Mouse (Mus musculus) cerebellum, adult 8-10 months (tissue): ENCODE results near the gene Jade2.
"Not testable (repeated sequence)": the region's sequence is repeated elsewhere in the genome, so short reads cannot be mapped to it uniquely, and the experiment has no call there.

Experiments used
- DNase-seq: peaks from one replicate; pipeline ENCODE4 v3.0.0; 2022

Jade2 gene

GRCm38 (mm10) chr11:51832992-51833391, 24.5 kb downstream of the Jade2 start:
- DNase-seq: no peak

- DNase-seq: peak; percentile 90
Observed at GRCm38 (mm10) chr11:51831962-51832909, 25.2 kb downstream of the Jade2 start.

GRCm38 (mm10) chr11:51824867-51825424, 32.5 kb downstream of the Jade2 start:
- DNase-seq: no peak

DNA sequence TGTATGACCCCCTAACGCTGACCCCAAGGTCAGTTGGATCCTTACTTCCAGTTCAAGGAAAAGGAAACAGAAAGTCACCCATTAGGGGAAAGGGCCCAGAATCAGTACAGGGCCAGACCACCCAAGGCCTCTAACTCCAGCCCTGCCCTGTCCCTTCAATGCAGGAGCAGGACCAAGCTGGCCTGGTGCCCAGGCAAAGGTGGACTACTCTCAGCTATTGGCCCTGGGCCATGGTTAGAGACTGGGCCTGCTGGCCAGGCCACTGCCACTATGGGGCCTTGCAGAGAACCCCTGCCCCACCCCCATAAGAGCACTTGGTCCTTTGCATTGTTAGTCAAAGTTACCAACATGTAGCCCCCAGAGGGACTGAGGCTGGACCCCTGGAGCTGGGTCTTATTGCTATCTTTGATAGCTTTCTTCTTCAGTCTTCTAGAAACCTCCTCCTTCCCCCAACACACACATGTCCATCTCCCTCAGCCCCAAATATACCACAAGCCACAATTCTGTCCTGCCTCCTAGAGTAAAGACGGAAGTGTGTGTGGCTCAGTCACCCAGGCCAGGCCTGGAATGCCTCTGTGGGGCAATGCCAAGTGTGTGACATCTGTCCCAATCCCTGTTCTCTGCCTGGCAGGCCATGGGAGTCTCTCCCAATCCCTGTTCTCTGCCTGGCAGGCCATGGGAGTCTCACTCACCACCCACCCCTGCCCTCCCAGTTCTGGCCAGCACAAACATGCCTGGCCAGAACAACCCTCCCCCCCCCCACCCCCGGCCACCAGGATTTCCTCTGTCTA, 33.3 kb downstream of the Jade2 start:
- DNase-seq: peak; percentile 71

DNA sequence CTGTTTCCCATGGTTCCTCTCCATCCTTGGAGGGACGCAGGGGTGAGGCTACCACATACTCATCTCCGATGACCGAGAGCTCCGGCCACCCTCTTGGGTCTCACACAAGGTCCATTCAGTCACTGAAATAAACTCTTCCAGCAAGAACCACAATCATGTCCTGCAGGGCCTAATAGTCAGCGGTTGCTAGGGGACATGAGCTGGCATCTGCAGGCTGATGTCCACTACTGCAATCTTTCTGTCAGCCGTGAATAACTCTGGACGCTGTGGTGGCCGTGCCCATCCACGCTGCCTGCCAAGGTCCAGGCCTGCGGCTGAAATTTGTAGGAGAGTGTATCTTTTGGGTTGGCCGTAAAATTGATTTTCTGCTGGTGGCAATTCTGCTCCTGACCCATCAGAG, 34.2 kb downstream of the Jade2 start:
- no peak for DNase-seq

- DNase-seq: no peak
Observed at GRCm38 (mm10) chr11:51822736-51823135, 34.7 kb downstream of the Jade2 start.

DNA sequence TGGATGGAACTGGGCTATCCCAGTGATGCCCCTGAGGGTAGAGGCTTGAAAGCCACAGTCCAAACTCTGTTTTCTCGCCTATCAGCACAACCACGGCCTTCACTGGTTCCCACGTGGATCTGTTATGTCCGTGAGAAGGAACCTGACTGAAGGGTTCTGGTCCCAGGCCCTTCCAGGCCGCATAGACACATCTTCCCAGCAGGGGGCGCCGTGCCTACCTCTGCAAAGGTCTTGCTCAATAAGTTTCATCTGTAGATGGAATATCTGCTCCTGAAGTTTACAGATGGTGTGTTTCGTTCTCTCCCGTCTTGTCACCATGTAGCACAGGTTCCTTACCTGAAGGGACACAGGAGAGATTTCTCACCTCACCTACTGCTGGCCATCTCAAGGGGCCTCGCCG, 36.6 kb downstream of the Jade2 start:
- peak; percentile 80 for DNase-seq

DNA sequence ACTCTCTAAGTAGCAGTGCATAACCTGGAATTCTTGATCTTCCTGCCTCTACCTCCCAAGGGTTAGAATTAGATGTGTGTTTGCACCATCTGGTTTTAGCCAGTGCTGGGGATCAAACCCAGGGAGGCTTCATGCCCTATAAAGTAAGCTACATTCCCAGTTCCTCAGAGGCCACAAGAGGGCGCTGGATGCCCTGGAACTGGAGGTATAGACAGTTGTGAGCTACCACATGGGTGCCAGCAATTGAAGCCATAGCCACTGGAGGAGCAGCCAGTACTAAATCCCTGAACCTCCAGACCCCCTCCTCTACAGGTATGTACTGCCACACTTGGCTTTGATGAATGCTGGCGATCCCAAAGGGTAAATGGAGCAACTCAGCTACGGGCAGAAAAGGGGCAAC, 37.5 kb downstream of the Jade2 start:
- DNase-seq: peak; percentile 61

GRCm38 (mm10) chr11:51818837-51819236, 38.6 kb downstream of the Jade2 start:
- no peak for DNase-seq

- DNase-seq: peak; percentile 85
Observed at GRCm38 (mm10) chr11:51817756-51818155, 39.7 kb downstream of the Jade2 start.

GRCm38 (mm10) chr11:51812022-51812546, 45.4 kb downstream of the Jade2 start:
- no peak for DNase-seq

DNA sequence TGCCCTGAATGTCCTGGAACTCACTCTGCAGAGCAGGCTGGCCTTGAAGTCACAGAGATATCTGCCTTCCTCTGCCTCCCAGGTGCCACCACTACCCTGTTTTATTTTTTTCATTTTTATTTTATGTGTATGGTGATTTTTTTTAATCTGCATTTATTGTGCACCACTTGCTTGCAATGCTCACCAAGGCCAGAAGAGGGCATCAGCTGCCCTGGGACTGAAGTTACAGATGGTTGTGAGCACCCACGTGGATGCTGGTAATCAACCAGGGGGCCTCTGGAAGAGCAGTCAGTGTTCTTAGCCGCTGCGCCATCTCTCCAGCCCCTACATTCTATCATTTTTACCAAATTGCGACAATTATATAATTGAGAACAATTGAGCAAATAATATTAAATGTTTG, 46.2 kb downstream of the Jade2 start:
- no peak for DNase-seq

GRCm38 (mm10) chr11:51809632-51810224, 47.7 kb downstream of the Jade2 start:
- DNase-seq: no peak

- no peak for DNase-seq
Observed at GRCm38 (mm10) chr11:51807108-51807879, 50.2 kb downstream of the Jade2 start.

GRCm38 (mm10) chr11:51805221-51805981, 52.1 kb downstream of the Jade2 start:
- peak; percentile 70 for DNase-seq

- no peak for DNase-seq
Observed at GRCm38 (mm10) chr11:51800634-51801325, 56.7 kb downstream of the Jade2 start.

DNA sequence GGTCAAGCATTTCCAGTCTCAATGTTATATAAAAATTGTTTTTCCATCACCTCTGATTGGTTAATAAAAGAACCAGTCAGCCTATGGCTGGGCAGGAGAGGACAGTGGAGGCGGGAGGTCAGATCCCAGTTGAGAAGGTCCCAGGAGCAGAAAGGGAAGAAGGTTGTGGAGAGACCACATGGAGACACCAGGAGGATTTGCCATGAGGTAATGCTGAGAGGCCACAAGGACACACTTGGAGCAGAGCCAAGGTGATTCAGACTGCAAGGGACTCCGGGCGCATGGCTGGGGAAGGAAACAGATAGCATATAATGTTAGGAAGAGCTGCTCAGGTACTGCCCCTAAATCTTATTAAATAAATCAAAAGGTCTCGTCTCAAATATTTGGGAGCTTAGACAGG, 61.2 kb downstream of the Jade2 start:
- DNase-seq: no peak

- DNase-seq: no peak
Observed at GRCm38 (mm10) chr11:51790662-51791061, 66.8 kb downstream of the Jade2 start.

GRCm38 (mm10) chr11:51789735-51790134, 67.7 kb downstream of the Jade2 start:
- not testable (repeated sequence) for DNase-seq

- no peak for DNase-seq
Observed at GRCm38 (mm10) chr11:51785926-51786325, 71.5 kb downstream of the Jade2 start.

DNA sequence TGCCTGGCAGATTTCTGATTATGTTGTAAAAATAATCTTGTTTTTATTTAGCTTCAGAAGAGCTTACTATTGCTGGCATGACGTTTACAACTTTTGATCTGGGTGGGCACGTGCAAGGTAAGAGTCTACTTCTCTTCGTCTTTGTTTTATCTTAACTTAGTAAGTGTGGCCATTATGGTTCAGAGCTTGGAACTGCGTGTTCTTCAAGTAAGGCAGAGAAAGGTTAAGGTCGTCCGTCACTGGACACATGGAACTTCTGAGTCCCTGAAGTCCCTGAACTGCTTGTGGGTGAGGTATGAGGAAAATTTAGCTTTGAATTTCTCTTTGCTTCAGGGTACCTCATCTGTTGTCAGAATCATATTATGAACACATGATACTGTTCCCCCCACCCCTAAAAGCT, 74.7 kb downstream of the Jade2 start:
- DNase-seq: no peak
